13 mouse cellular contexts compared by ENCODE assay signal in the genomic region with DNA sequence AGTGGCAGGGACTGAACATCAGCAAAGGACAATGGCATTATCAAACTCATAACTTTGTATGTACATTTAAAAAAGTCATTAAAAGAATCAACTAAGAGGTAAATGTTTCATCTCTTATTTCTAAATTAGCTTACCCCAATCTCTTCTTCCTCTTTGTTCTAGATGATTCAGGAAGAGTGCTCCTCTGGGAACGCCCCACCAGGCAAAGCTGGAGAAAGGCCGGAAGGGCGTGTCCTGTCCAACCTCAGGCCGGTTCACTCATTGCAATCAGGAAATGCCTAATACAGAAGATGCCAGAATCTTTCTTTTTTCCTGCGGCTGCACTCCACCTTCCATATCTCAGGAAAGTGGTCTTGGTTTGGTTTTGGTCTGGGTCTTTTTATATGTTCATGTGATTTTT. TPM values are rescaled to one million over a fixed set of nuclear protein-coding genes. Genes with fewer than 3 reads are reported as not detected.
DNase-seq lines count a peak whose midpoint lies in the region; ATAC-seq and TF ChIP-seq lines count a peak whose summit lies in the region.
"Had no signal": no experiment of that assay in that cellular context is flagged by ENCODE, and none has a peak within 500 bp of the region (broad histone marks: within the 10 kb centered on the region; RNA-seq: fewer than 3 reads in every experiment).

No protein-coding gene starts in this region.

- no peak for ATAC-seq in kidney, embryonic 14.5 days (ENCODE audit: low FRiP score, low TSS enrichment)
- no peak for ATAC-seq in kidney, postnatal 0 days (replicated peaks; ENCODE audit: low FRiP score, low read depth)

- whole genome bisulfite sequencing in kidney, embryonic 14.5 days, result 74% methylated on average over 5 of the region's 5 CpGs
- 70% methylated on average over 5 of the region's 5 CpGs for WGBS in kidney, postnatal 0 days

- H3K27ac ChIP-seq in kidney, embryonic 14.5 days (ENCODE audit: low read depth, low read length), result no peak overlapping the region
- no peak overlapping the region for H3K27ac ChIP-seq in kidney, postnatal 0 days
- H3K27ac ChIP-seq: embryonic facial prominence, embryonic 15.5 days; hindbrain, embryonic 15.5 days; neural tube, embryonic 12.5 days had no signal

- H3K9me3 ChIP-seq in kidney, embryonic 14.5 days (ENCODE audit: control insufficient read depth, low read length), result no peaks in the 10 kb centered on the region
- no peaks in the 10 kb centered on the region for H3K9me3 ChIP-seq in kidney, postnatal 0 days (replicated peaks; ENCODE audit: low read length)
- H3K9me3 ChIP-seq: embryonic facial prominence, embryonic 15.5 days; hindbrain, embryonic 15.5 days; neural tube, embryonic 12.5 days had no signal

- no peak for TF ChIP-seq CTCF in kidney, postnatal 0 days (IDR thresholded peaks at IDR 0.05; ENCODE audit: low read depth)

- peak; percentile 65 for DNase-seq in kidney, adult 11 months
- peak; percentile 21 for DNase-seq in gastrocnemius, postnatal 10 days
- DNase-seq in kidney, postnatal 0 days (ENCODE audit: low spot score), result peak; percentile 51
- peak; percentile 65 to 77 for DNase-seq in lung, postnatal 4 days
- DNase-seq in cerebellum, adult 8-10 months, result no peak
- no peak for DNase-seq in thymus, postnatal 0 days (ENCODE audit: low spot score)
- no peak for DNase-seq in right cerebral cortex, postnatal 25 days
- DNase-seq: cerebellum, adult 9-10 months had no signal

- H3K9ac ChIP-seq in kidney, embryonic 14.5 days (ENCODE audit: low read depth, low read length), result no peak overlapping the region
- H3K9ac ChIP-seq in kidney, postnatal 0 days (ENCODE audit: low read depth, low read length), result no peak overlapping the region
- H3K9ac ChIP-seq: embryonic facial prominence, embryonic 15.5 days; hindbrain, embryonic 15.5 days; neural tube, embryonic 12.5 days had no signal

- no peak overlapping the region for H3K4me3 ChIP-seq in kidney, embryonic 14.5 days (ENCODE audit: low read length)
- H3K4me3 ChIP-seq in kidney, postnatal 0 days (replicated peaks; ENCODE audit: low read depth, low read length), result no peak overlapping the region
- H3K4me3 ChIP-seq: embryonic facial prominence, embryonic 15.5 days; hindbrain, embryonic 15.5 days; neural tube, embryonic 12.5 days had no signal

- 0 out of 2 replicates have a peak, but pooled peaks cover 4% of the 10 kb centered on the region for H3K4me1 ChIP-seq in kidney, embryonic 14.5 days (ENCODE audit: control insufficient read depth, insufficient read depth, low read length)
- H3K4me1 ChIP-seq in kidney, postnatal 0 days (replicated peaks; ENCODE audit: insufficient read depth, low read length), result no peaks in the 10 kb centered on the region
- H3K4me1 ChIP-seq: embryonic facial prominence, embryonic 15.5 days; hindbrain, embryonic 15.5 days; neural tube, embryonic 12.5 days had no signal

- H3K4me2 ChIP-seq in kidney, embryonic 14.5 days (replicated peaks; ENCODE audit: low read depth, low read length), result no peak overlapping the region
- no peak overlapping the region for H3K4me2 ChIP-seq in kidney, postnatal 0 days (ENCODE audit: low read length)
- H3K4me2 ChIP-seq: embryonic facial prominence, embryonic 15.5 days; hindbrain, embryonic 15.5 days; midbrain, embryonic 11.5 days; neural tube, embryonic 12.5 days had no signal

- H3K27me3 ChIP-seq in kidney, embryonic 14.5 days (ENCODE audit: control insufficient read depth, insufficient read depth, low read length), result no peaks in the 10 kb centered on the region
- H3K27me3 ChIP-seq in kidney, postnatal 0 days (ENCODE audit: insufficient read depth, low read length), result no peaks in the 10 kb centered on the region
- H3K27me3 ChIP-seq: embryonic facial prominence, embryonic 15.5 days; hindbrain, embryonic 15.5 days; neural tube, embryonic 12.5 days had no signal

- no peaks in the 10 kb centered on the region for H3K36me3 ChIP-seq in kidney, embryonic 14.5 days (ENCODE audit: control insufficient read depth, insufficient read depth, low read length)
- no peaks in the 10 kb centered on the region for H3K36me3 ChIP-seq in kidney, postnatal 0 days (ENCODE audit: insufficient read depth, low read length)
- H3K36me3 ChIP-seq: embryonic facial prominence, embryonic 15.5 days; hindbrain, embryonic 15.5 days; neural tube, embryonic 12.5 days had no signal

RNA-seq across cellular contexts. Expression of a gene that starts 11.3 kb away (rescaled TPM):
- polyA plus RNA-seq in kidney, embryonic 14.5 days (2014; fragmentation: Nextera tagmentation; extraction: Ambion mirVana), result 103 and 129 TPM in 2 replicates
- 100 to 1,000 TPM; 147 to 171 TPM for total RNA-seq in gastrocnemius, postnatal 10 days (2021)
- 117 and 119 TPM in 2 replicates for polyA plus RNA-seq in kidney, postnatal 0 days (2015; fragmentation: Nextera tagmentation; extraction: Ambion mirVana)
- polyA plus RNA-seq in thymus, postnatal 0 days (2015; fragmentation: Nextera tagmentation; extraction: Ambion mirVana), result 59.1 and 64.4 TPM in 2 replicates

Comparison
In these comparisons a context has a peak if more than half of its experiments do, and no peak if none do; other contexts are left out.
1. DNase-seq: peak in kidney, adult 11 months (single experiment), gastrocnemius, postnatal 10 days (single experiment), kidney, postnatal 0 days (single experiment) and lung, postnatal 4 days (2 of 2); none in cerebellum, adult 8-10 months (single experiment), thymus, postnatal 0 days (single experiment) and right cerebral cortex, postnatal 25 days (single experiment).